Mouse (Mus musculus) liver, postnatal 0 days (tissue): ENCODE measurements around the gene Comp.

ENCODE experiments used
- CTCF ChIP-seq: sonication (generic); IDR thresholded peaks from 2 replicates; pipeline ENCODE4 v1.5.1; 2016; ENCODE audit warnings: antibody characterized with exemption, low read depth
- EP300 ChIP-seq: IDR thresholded peaks from 2 replicates; pipeline ENCODE4 v1.6.1; 2016; ENCODE audit warnings: antibody characterized with exemption, low read depth, mild to moderate bottlenecking

GRCm38 (mm10) chr8:70410281-70410680 is 36.9 kb downstream of the Comp start:
- TF ChIP-seq CTCF (no peak), EP300 (no peak)
